Mouse (Mus musculus): Measurements from ENCODE around the gene Hspa1l. TPM values are rescaled to one million over a fixed set of nuclear protein-coding genes. Genes with fewer than 3 reads are reported as not detected.
"Not testable (repeated sequence)": the region's sequence is repeated elsewhere in the genome, so short reads cannot be mapped to it uniquely, and the experiment has no call there.

Gene Hspa1l
- total RNA-seq, 2 experiments from 2014 or later: 0.27 to 0.34 TPM

- intact Hi-C loops (cut with DNase I): loop anchor here (2.0 kb wide), 1 partner anchor 14 kb away; no protein-coding TSS in a partner anchor
- DNase-seq (ENCODE audit: low spot score in 2 of 2): no peak
Measured at GRCm38 (mm10) chr17:34998526-34999430, 26.3 kb downstream of the Hspa1l start.

DNA sequence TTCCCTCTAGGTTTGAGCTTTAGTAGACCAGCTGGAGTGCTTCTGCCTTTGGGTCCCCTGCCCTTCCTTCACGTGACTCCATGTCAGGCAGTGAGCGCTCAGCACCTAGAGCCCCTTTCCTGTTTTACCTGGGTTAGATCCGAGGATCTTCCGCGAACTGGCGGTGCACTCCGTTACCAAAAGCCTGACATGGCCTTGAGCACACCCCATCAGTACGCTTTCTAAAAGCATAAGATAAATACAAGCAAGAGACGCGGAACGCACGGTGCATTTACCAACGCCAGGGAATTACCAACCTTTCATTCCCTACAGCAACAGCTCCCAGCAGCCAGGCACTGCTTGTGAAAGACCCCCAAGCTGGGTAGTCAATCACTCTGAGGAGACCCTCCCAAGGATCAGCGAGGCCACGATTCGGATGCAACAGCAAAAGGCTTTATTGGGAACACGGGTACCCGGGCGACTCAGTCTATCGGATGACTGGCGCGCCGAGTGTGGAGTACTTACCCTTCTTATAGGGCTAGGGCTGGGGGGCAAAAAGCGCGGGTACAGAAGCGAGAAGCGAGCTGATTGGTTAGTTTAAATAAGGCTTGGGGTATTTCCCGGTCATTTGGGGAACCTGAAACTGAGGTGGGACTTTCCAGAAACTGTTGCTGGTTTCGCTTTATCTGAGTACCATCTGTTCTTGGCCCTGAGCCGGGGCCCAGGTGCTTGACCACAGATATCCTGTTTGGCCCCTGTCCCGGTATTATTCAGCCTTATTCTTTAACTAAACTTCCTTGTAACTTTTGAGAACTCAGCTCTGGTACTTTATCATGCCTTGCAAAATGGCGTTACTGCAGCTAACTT, 27.6 kb downstream of the Hspa1l start:
- intact Hi-C loops (cut with DNase I): loop anchor here (2.0 to 5.0 kb wide), 2 partner anchors 15 to 242 kb away; partner anchors contain the start of gene Ddx39b
- not testable (repeated sequence) for DNase-seq (ENCODE audit: low spot score in 2 of 2)

- intact Hi-C loops (cut with DNase I): loop anchor here (5.0 kb wide), 1 partner anchor 241 kb away; the partner anchor contains the start of gene Ddx39b
- DNase-seq (ENCODE audit: low spot score in 2 of 2): peak; percentile 77 to 85
Measured at GRCm38 (mm10) chr17:35000717-35001451, 28.4 kb downstream of the Hspa1l start, which contains the start of gene Vars. Vars (plus strand) TSS chr17:35000987.

DNA sequence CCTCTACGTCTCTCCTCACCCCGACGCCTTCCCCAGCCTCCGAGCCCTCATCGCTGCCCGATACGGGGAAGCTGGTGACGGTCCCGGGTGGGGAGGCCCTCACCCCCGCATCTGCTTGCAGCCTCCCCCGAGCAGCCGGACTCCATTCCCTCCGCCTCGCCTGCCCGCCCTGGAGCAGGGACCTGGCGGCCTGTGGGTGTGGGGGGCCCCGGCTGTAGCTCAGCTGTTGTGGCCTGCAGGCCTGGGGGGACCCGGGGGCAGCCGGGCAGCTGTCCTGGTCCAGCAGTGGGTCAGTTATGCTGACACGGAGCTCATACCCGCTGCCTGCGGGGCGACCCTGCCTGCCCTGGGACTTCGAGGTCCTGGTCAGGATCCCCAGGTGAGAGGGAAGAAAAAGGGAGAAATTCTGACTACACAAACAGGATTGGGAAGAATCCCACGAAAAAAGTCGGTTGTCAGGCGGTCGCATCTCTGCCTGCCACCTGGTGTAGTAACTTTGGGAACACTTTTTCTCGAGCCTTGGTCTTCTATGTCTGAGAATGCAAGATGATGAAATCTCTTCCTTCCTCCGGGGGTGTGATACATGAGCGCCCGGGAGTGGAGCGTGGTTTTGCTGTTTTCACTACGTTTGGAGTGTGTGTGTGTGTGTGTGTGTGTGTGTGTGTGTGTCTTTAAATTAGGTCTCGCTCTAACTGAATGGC, 29.1 kb downstream of the Hspa1l start:
- intact Hi-C loops (cut with DNase I): loop anchor here (5.0 kb wide), 1 partner anchor 241 kb away; the partner anchor contains the start of gene Ddx39b
- peak; percentile 21 to 55 for DNase-seq (ENCODE audit: low spot score in 2 of 2)

GRCm38 (mm10) chr17:35002153-35002865, 29.8 kb downstream of the Hspa1l start:
- intact Hi-C loops (cut with DNase I): loop anchor here (5.0 kb wide), 1 partner anchor 240 kb away; the partner anchor contains the start of gene Ddx39b
- DNase-seq (ENCODE audit: low spot score in 2 of 2): no peak

DNA sequence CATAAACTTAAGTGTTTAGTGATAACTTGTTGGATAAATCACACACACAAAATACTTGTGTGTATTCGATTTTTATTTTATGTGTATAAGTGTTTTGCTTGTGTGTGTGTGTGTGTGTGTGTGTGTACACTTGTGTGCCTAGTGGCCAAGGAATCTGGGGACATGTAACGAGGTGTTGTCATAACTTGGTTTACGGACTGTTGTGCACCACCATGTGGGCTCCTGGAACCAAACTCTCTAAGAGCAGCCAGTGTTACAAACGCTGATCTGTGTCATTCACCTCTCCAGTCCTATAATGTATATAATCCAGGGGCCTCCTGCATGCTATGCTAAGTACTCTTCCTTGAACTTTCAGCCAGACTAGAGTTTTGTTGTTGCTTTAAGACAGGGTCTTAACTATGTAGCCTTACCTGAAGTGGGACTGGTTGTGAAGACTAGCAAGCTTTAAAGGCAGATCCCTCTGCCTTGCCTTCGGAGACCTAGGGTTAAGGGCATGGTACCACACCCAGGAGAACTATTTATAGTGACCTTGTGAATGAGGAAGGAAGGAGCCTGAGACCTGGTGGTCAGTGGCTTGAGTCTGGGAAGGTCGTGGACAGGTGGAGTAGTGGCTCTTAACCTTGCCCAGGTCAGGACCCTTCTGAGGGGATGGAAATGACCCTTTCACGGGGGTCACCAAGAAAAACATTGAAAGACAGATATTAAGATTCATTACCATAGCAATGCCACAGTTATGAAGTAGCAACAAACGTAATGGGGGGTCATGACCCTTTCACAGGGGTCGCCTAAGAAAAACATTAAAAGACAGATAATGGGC, 30.7 kb downstream of the Hspa1l start:
- intact Hi-C loops (cut with DNase I): loop anchor here (5.0 kb wide), 1 partner anchor 239 kb away; the partner anchor contains the start of gene Ddx39b
- no peak for DNase-seq (ENCODE audit: low spot score in 2 of 2)

GRCm38 (mm10) chr17:35004075-35004717, 31.7 kb downstream of the Hspa1l start:
- intact Hi-C loops (cut with DNase I): loop anchor here (5.0 kb wide), 1 partner anchor 238 kb away; the partner anchor contains the start of gene Ddx39b
- DNase-seq (ENCODE audit: low spot score in 2 of 2): no peak

GRCm38 (mm10) chr17:35005158-35005557, 32.7 kb downstream of the Hspa1l start:
- intact Hi-C loops (cut with DNase I): no loop called here
- DNase-seq (ENCODE audit: low spot score in 2 of 2): no peak

- DNase-seq (ENCODE audit: low spot score in 2 of 2); intact Hi-C loops (cut with DNase I): not testable (repeated sequence)
Measured at GRCm38 (mm10) chr17:35005902-35006301, 33.4 kb downstream of the Hspa1l start.

DNA sequence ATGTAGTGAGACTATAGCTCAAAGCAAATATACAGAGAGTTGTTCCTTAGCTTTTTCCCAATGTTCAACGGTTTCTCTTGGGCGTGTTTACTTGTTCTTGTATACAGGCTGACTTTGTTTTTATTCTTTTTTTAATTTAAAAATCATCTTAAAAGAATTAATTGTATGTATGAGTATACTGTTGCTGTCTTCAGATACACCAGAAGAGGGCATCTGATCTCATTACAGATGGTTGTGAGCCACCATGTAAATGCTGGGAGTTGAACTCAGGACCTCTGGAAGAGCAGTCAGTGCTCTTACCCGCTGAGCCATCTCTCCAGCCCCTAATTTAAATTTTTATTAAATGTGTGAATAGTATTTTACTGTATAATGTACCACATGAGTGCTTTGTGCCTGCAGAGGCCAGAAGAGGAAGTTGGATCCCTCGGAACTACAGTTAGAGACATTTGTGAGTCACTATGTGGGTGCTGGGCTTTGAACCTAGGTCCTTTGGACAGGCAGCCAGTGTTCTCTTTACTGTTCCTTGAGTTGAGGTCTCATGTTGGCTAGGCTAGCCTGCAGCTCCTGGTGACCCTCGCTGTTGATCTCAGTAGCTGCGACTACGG, 35.0 kb downstream of the Hspa1l start:
- no peak for DNase-seq (ENCODE audit: low spot score in 2 of 2)
- intact Hi-C loops (cut with DNase I): no loop called here

- intact Hi-C loops (cut with DNase I): no loop called here
- DNase-seq (ENCODE audit: low spot score in 2 of 2): no peak
Measured at GRCm38 (mm10) chr17:35009586-35009985, 37.1 kb downstream of the Hspa1l start.

DNA sequence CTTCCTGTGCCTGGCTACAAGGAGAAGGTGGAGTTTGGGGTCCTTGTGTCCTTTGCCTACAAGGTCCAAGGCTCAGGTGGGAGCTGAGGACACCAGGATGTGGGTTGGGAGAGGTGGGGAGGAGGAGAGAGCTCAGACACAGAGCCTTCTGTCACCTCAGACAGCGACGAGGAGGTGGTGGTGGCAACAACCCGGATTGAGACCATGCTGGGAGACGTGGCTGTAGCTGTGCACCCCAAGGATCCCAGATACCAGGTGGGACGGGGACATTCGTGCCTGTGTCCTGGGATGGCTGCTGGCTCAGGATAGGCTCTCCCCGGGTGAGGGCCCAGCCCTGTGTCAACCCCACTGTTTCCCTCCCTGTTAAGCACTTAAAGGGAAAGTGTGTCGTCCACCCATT, 38.9 kb downstream of the Hspa1l start:
- no peak for DNase-seq (ENCODE audit: low spot score in 2 of 2)
- intact Hi-C loops (cut with DNase I): no loop called here

DNA sequence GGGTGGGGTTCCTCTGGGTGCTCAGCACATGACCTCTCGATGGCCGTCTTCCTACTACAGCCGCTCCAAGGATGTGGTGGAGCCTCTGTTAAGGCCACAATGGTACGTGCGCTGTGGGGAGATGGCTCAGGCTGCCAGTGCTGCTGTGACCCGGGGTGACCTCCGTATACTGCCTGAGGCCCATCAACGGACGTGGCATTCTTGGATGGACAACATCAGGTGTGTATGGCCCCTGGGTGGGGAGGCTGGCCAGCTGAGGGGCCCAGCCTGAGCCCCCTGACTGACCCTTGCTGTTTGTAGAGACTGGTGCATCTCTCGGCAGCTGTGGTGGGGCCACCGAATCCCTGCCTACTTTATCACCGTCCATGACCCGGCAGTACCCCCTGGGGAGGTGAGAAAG, 39.9 kb downstream of the Hspa1l start:
- no peak for DNase-seq (ENCODE audit: low spot score in 2 of 2)
- intact Hi-C loops (cut with DNase I): no loop called here

- intact Hi-C loops (cut with DNase I): no loop called here
- DNase-seq (ENCODE audit: low spot score in 2 of 2): no peak
Measured at GRCm38 (mm10) chr17:35013221-35013620, 40.7 kb downstream of the Hspa1l start.

DNA sequence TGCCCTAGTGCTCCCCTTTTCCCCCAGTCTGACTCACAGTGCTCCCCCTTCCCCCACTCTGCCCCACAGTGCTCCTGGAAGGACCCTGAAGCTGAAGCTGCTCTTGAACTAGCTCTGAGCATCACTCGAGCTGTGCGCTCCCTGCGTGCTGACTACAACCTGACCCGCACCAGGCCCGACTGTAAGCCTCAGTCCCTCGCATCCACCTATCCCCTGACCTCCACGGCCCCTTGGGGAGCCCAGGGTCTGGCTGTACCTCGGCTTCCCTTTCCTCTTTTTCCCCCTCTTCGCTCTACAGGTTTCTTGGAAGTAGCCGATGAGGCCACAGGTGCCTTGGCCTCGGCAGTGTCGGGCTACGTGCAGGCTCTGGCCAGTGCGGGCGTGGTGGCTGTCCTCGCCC, 42.8 kb downstream of the Hspa1l start:
- DNase-seq (ENCODE audit: low spot score in 2 of 2): no peak
- intact Hi-C loops (cut with DNase I): no loop called here

DNA sequence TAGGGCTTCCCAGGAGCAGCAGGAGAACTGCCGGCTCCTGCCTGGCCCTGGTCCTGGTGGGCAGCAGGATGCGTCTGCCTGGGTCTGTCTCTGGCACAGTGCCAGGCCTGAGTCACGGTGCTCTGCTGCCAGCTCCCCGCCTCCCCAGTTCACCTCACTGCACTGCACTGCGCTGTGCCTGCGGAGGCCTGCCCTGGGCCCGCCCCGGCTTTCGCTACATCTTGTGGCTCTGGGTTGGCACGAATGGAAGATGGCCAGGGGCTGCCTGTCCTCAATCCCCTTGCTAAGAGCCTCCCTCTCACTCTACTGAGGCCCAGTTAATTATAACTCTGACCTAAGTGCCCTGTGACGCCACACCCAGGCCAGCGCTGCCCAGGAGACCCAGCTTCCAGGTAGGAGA, 43.9 kb downstream of the Hspa1l start, which contains the start of gene Vwa7:
Gene Vwa7, plus strand, starts transcription at position 204 of the 400 bp plus-strand sequence.
- intact Hi-C loops (cut with DNase I): no loop called here
- no peak for DNase-seq (ENCODE audit: low spot score in 2 of 2)
